Mouse (Mus musculus): ENCODE data around the gene Syt17.

DNA sequence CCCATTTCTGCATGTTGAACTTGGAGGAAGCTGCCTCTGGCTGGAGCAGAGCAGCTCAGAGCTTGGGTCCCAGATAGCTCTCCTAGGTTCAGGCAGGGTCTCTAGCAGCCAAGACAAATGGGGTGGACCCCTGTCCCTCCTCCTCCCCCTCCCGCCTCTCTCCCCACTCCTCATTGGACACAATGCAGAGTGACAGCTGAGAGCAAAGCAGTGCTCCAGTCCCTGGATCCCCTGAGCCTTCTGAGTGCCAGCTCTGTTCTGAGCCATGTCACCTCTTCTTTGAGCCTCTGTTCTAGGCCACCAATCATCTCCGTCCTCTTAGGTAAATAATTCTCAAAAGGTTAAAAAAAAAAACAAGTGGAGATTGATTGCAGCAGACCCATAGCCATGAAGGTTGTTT lies 78.3 kb downstream of the Syt17 start:
- TF ChIP-seq CTCF (IDR thresholded peaks at IDR 0.05; ENCODE audit: low read depth, low read length), result no peak
- TF ChIP-seq TAL1 (conservative IDR thresholded peaks at IDR 0.05; ENCODE audit: low read depth, low read length), result no peak
- no peak for TF ChIP-seq GATA1 (IDR thresholded peaks at IDR 0.05; ENCODE audit: borderline replicate concordance, low read length)

Measured in G1E (cell line).